Mouse (Mus musculus) heart, adult 11 months (tissue): ENCODE measurements around the gene 2010300C02Rik.

Experiments used
- DNase-seq: peaks from one replicate; pipeline ENCODE4 v3.0.0; 2022

Gene 2010300C02Rik

GRCm38 (mm10) chr1:37711082-37711481 is 8.8 kb downstream of the 2010300C02Rik start:
- no peak for DNase-seq

GRCm38 (mm10) chr1:37709736-37710135 is 10.1 kb downstream of the 2010300C02Rik start:
- DNase-seq = no peak

- DNase-seq = peak; percentile 96
These were observed 11.5 kb downstream of the 2010300C02Rik start for GRCm38 (mm10) chr1:37708270-37708955.

- no peak for DNase-seq
These were observed 17.6 kb downstream of the 2010300C02Rik start for GRCm38 (mm10) chr1:37702326-37702725.

GRCm38 (mm10) chr1:37698852-37699439 is 20.9 kb downstream of the 2010300C02Rik start:
- no peak for DNase-seq

GRCm38 (mm10) chr1:37698186-37698839 is 21.6 kb downstream of the 2010300C02Rik start:
- DNase-seq = no peak

- DNase-seq = no peak
These were observed 23.0 kb downstream of the 2010300C02Rik start for GRCm38 (mm10) chr1:37696918-37697317.

- DNase-seq = no peak
These were observed 24.2 kb downstream of the 2010300C02Rik start for GRCm38 (mm10) chr1:37695732-37696131.

- DNase-seq = peak; percentile 96
These were observed 25.5 kb downstream of the 2010300C02Rik start for GRCm38 (mm10) chr1:37694417-37694816.

GRCm38 (mm10) chr1:37691179-37691578 is 28.7 kb downstream of the 2010300C02Rik start:
- DNase-seq = no peak

GRCm38 (mm10) chr1:37690665-37691064 is 29.2 kb downstream of the 2010300C02Rik start:
- no peak for DNase-seq

- no peak for DNase-seq
These were observed 30.2 kb downstream of the 2010300C02Rik start for GRCm38 (mm10) chr1:37689730-37690129.

- DNase-seq = no peak
These were observed 31.5 kb downstream of the 2010300C02Rik start for GRCm38 (mm10) chr1:37688351-37688750.

GRCm38 (mm10) chr1:37687515-37687914 is 32.4 kb downstream of the 2010300C02Rik start:
- no peak for DNase-seq

- no peak for DNase-seq
These were observed 32.9 kb downstream of the 2010300C02Rik start for GRCm38 (mm10) chr1:37686953-37687441.

GRCm38 (mm10) chr1:37678327-37679123 is 41.4 kb downstream of the 2010300C02Rik start:
- DNase-seq = peak; percentile 94

- no peak for DNase-seq
These were observed 42.8 kb downstream of the 2010300C02Rik start for GRCm38 (mm10) chr1:37676967-37677512.

GRCm38 (mm10) chr1:37675444-37675843 is 44.4 kb downstream of the 2010300C02Rik start:
- no peak for DNase-seq

GRCm38 (mm10) chr1:37674266-37674665 is 45.6 kb downstream of the 2010300C02Rik start:
- no peak for DNase-seq

- DNase-seq = no peak
These were observed 48.6 kb downstream of the 2010300C02Rik start for GRCm38 (mm10) chr1:37671316-37671715.

GRCm38 (mm10) chr1:37667386-37667785 is 52.5 kb downstream of the 2010300C02Rik start:
- no peak for DNase-seq

GRCm38 (mm10) chr1:37666587-37666986 is 53.3 kb downstream of the 2010300C02Rik start:
- no peak for DNase-seq
